Mouse (Mus musculus): ENCODE results near the gene Dnal4.
"Not testable (repeated sequence)": the region's sequence is repeated elsewhere in the genome, so short reads cannot be mapped to it uniquely, and the experiment has no call there.

Dnal4 gene

DNA sequence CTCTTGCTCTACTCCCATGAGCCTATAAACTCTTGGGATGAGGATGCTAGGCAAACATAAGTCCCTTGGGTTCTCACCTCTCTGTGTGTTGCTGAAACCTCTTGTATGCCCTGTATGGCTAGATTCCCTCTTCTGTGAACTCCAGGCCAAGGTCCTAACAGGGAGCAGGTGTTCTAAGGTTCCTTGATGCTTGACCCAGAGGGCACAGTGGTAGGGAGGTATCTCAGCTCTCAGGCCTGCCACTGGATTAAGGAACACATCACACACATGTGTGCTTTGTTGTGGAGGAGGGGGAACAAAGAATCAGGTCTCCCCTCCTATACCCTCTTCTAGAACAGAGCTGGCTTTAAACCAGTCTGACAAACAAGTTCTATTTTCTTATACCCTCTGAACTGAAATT is at the start of gene Dnal4:
Gene Dnal4 (minus strand): TSS at position 101 of the 400 bp plus-strand sequence.
- DNase-seq (ENCODE audit: low read depth, low spot score) = no peak

DNA sequence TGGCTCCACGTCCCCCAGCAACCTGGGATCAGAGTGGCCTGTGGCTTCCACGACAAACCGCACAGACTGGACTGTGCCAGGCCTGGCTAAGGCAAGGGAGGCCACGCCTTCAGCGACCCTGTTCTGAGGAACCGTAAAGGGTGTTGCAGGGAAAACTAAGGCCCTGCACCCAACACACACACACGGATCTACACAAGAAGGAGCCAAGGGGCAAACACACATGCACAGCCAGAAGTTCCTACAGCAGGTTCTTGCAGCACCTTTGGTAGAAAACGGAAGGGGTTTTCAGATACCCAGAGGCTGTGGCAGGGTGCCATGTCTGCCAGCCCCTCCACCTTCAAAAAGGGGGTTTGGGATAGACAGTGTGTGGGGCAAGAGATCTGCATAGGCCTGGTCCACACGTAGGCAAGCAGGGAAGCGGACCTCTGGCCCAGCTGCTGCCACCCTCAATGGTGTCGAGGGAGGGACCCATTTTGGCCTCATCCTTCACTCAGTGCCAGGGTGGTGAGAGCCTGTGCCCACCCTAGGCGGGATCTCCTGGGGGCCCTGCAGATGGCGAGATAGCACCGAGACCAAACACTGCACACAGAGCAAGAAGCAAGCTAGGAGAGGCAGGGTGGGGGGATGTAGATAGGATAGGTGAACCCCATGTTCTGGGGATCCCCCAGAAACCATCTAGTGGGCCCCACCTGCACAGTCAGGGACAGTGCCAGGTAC is 49.6 kb upstream of the Dnal4 start:
- no peak for DNase-seq (ENCODE audit: low read depth, low spot score)

DNA sequence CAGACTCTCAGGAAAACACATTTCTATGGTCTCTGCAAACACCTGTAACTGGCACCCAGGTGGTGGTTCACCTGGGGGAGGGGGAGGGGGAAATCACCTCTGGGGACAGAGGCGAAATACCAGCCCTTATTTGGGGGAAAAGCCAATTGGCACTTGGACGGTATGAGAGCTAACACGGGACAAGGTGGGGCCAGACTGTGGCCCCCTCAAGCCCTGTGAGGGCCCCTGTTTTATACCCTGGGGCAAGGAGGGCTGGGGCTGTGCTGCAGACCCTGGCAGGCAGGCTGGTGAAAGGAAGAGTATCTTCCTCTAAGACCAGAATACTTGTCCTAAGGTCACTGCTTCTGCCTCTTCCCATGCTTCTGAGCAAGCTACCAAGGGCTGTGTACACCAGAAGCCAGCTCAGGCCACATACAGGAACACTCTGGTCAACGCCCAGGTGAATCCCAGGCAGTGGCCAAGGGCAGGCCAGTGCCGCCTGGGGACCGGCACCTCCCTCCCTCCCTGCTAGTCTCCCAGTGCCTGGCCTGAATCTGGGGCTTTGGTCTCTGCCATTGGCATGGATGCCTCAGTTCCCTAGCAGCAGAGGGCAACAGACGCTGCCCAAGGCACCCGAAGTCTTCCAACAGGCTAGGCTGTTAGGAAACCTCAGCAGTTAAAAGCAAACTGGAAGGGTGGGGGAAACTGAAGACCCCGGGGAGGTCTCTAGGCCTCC is 48.7 kb upstream of the Dnal4 start:
- DNase-seq (ENCODE audit: low read depth, low spot score) = no peak

DNA sequence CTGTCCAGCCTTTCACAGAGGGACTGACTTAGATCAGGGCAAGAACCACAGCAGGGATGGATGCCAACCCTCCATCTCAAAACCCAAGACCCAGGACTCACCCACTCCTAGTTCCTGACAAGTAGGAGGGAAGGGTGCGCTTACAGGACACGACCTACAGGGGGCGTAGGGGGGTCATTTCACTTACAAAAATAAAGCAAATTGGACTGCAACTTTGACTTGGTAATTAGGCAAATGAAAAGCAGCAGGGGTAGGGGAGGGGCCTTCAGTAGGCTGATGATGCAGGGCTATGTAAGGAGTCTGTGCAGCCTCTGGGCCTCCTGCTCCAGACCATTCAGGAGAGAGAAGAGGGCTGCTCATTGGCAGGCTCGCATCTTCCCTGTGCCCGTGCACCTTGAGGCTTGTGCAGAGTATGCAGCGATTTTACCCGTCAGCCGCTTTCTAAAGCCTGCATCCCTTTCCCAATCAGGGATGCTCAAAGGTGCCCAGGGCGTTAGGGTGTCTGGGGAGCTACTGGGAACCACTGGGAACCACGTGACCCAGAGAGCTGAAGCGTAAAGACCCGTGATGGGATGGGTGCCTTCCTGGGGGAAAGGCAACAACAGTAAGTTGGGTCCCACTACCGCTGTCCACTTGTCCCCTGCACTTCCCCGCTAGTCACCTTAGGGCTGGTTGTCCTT is 47.6 kb upstream of the Dnal4 start:
- peak; percentile 94 for DNase-seq (ENCODE audit: low read depth, low spot score)

DNA sequence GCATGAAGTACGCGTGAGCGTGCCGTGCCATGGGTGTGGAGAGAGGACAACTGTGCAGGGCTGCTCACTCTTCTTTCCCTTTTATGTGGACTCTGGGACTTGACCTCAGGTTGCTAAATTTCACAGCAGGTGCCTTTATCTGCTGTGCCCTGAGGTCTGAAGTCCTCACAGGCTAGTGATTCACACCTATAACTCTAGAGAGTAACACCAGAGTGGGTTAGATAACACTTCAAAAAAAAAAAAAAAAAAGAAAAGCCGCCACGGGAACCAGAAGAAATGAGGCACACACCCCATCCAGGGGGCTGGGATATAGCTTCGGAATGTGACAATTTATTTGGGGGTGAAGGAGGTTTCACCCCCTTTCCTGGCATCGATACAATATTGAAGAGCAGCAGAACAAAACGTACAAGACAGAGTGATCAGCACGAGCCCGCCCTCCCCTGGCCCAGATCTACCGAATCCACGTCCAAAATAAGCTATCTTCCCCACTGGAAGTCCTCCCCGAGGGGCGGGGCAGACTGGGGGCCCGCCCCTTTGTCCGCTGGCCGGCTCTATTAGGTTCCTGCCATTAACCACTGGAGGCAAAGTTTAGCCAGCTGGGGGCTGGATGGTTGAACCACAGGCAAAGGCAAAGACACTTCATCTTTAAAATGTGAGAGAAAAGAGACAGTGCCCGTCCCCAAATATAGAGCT is 46.1 kb upstream of the Dnal4 start:
- peak; percentile 89 for DNase-seq (ENCODE audit: low read depth, low spot score)

DNA sequence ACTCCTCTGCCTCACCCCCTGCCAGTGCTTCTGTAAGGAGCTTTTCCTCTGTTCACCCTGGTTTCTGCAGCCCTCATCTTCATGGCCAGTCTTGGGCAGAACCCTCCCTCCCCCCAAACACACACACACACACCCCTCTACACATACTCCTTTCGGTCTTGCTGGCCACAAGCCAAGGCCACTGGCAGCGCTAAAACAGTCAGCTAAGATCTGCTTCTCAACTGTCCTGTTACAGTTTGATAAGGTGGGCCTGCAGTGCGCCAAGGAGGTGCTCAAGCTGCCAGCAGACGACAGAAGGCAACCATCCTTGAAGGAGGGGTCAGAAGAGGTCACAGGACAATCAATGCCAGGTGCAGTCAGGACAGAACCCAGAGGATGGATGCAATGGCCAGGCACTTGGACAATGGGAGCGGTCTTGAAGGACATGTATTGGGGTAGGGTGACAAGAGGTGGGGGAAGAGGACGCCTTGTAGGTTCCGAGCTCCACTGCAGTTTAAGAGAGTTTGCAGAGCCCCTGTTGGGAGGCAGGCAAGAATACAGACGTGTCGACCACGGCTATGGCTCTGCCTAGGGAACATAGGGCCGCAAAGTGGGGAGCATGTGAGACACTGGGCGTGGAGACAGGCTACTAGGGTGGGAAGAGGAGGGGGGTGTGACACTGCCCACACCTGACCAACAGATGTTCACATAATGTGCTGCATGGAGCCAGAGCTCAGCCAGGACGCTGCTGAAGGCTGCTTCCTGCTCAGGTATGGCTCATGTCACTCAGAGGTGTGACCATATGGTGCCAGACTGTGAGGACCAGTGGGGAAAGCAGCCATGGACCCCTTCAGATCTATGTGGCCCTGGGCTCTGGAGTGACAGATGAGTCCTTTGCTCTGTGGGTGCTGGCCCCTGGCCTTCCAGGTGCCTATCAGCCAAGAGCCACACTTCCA is 44.9 kb upstream of the Dnal4 start:
- no peak for DNase-seq (ENCODE audit: low read depth, low spot score)

DNA sequence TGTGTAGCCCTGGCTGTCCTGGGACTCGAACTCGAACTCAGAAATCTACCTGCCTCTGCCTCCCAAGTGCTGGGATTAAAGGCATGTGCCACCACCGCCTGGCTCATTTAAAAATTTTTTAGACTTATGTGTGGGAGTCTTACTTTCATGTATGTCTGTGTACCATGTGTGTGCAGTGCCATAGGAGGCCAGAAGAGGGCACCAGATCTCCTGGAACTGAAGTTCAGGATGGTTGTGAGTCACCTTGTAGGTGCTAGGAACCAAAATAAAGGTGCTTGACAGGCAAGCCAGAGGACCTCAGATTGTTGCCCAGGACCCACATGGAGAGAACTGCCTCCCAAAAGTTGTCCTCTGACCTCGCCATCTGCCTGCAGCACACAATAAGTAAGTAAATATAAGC is 40.7 kb upstream of the Dnal4 start:
- DNase-seq (ENCODE audit: low read depth, low spot score) = peak; percentile 79

DNA sequence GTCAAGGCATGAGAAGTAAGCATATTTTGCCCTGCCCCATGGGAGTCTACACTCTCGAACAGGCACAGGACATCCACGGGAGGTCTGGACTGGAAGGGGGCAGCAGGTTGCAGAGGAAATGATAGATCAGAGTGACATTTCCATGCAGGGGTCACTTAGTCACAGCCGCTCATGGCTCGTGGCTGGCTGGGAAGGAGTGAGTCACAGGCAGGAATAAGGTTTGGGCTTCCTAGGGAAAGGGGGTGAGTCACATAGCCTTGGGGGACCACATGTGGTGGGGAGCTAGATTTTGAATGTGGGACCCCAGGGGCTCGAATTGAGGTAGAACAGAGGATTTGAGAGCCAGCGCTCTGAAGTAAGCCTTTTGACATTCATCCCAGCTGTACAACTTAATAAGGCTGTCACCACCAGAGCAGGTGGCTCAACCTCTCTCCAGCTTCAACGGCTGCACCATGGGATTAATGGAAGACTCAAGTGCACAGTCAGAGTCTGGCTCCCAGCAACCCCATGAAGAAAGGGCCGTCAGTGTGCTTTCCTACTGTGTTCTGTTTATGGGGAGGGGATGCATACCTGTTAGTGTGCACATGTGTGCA is 36.1 kb upstream of the Dnal4 start:
- peak; percentile 28 for DNase-seq (ENCODE audit: low read depth, low spot score)

DNA sequence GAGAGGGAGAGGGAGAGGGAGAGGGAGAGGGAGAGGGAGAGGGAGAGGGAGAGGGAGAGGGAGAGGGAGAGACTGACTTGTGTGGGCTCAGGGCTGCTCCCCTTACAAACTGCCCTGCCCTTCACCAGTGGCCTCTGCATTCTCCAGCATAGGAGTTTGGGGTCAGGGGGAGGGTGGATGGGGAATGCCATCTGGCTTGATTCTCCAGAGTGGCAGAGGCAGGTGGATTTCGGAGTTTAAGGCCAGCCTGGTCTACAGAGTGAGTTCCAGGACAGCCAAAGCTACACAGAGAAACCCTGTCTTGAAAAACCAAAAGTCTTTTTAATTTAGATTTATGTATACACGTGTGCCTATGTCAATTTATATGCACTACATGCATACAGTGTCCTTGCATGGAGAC is 35.2 kb upstream of the Dnal4 start:
- DNase-seq (ENCODE audit: low read depth, low spot score) = not testable (repeated sequence)

DNA sequence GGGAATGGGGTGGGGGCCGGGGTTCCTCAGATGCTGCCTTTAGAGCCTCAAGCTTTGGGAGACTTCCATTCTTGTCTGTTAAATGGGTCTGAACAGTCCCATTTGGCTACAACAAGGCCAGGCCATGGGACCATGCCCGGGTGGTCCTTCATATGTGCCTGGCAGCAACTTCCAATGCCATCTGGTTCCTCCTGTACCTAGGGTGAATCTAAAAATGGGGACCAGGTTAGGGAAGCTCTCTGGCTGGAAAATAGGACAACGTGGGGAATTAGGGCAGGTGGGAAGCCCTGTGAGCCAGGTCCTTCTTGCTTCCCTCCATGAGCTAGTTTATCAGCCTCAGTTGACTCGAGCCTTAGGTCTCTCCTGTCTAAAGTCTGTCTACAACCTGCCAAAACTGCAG is 33.3 kb upstream of the Dnal4 start:
- DNase-seq (ENCODE audit: low read depth, low spot score) = no peak

DNA sequence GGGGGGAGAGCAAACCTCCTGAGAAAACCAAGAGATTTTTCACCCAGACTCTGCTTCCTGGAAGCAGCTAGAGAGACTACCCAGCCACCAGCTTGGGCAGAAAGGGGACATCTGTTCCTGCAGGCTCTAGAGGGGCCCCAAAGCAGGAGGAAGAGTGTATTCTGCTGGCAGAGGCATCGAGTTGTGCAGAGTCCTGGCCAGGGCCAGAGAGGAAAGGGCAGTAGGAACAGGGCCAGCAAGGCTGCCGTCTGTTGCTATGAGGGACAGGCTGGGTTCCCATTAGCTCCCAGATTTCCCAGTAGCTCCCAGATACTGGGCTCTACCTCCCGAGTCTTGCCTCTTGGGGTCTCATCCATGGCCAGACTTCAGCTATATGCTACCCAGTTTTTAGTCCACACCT is 32.4 kb upstream of the Dnal4 start:
- no peak for DNase-seq (ENCODE audit: low read depth, low spot score)

DNA sequence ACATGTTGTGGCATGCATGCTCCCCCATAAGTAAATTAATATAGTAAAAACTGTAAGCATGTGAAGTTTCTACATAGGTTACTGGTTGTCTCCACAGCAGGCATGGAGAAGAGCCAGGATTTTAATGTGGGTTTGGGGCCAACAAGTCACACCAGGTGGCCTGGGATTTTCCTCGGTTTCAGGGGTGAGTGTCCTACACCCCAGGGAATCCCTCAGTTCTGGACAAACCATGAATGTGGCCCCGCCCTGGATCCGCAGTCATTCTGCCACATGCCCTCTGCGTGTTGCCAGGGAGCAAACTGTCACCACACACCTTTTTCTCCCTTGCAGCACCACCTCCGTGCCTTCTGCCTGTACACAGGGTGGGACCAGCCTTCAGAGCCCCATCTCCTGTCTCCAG is 31.0 kb upstream of the Dnal4 start:
- DNase-seq (ENCODE audit: low read depth, low spot score) = no peak

DNA sequence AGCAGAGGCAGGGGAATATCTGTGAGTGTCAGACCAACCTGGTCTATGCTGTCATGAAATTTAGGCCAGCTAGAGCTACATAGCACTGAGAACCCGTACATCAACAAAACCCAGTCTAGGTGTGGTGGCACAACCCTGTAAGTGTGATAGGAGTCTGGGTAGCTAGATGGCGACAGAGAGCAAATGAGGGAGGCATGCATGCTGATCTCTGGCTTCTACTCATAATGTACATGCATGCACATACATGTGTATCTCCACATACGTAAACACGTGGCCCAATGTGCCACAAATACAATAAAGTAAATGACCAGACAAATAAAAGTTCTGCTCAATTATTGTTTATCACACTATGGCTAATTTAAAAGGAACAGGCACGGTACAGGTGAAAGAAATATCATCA is 30.5 kb upstream of the Dnal4 start:
- peak; percentile 83 for DNase-seq (ENCODE audit: low read depth, low spot score)

DNA sequence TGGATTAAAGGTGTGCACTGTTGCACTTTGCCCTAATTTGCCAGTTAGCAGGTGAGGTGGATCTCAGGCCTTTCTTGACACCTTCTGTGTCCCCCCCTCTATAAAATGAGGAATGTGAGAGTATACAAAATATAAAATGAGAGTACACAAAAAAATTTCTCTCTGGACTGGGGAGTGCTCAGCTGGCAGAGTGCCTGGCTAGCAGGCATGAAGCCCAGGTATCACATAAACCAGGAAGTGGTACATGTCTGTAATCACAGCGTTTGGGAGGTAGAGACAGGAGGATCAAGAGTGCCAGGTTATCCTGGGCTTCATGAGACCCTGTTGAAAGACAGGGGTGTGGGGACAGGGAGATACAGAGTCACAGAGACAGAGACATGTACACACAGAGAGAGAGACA is 29.4 kb upstream of the Dnal4 start:
- DNase-seq (ENCODE audit: low read depth, low spot score) = no peak

DNA sequence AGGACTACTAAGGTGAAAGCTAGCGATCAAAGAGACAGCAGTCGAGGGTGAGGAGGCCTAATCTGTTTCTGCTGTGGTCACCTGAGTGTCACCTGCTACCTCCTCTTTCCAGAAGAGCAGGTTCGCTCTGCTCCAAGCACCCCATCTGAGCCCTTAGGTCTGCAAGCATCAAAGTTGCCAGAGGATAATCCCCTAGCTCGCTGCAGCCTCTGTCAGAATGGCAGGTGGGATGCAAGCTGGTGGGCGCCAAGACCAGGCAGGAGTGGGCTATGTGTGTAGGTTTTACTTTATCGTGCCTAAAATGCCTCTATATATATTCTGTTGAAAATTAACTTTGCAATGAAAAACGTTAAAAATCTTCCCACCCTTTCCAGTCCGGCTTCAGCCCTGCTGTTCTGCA is 27.6 kb upstream of the Dnal4 start:
- no peak for DNase-seq (ENCODE audit: low read depth, low spot score)

DNA sequence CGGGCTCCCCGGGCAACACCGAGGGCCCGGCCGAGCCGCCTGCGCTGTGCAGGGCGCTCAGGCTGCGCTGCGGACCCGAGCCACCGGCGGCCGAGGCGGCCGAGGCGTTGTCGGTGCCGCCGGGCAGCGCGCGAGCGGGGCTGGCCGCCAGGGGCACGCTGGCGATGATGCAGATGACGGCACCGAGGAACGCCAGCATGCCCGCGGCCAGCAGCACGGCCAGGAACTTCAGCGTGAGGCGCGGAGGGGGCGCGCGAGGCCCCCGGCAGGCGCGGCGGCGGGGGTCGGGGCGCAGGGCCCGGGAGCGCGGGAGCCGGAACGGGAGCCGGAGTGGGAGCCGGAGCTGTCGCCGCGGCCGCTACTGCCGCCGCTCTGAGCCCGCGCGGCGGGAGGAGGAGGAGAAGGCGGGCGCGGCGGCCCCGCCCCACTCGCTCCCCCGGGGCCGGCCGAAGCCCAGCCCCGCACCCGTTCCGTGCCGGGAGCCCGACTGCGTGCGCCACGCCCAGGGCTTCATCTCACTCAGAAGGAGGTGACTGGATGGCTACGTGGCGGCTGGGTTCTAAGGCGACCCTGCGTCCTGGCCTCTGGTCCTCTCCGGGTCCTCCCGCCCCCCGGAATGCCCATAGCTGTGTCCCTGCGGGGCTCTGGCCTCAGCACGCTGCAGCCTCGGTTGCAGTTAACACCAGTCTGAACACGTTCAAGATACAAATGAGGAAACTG is 26.9 kb upstream of the Dnal4 start, which contains the start of gene Nptxr:
Gene Nptxr (minus strand): TSS at position 415 of the 720 bp plus-strand sequence.
- peak; percentile 54 for DNase-seq (ENCODE audit: low read depth, low spot score)

DNA sequence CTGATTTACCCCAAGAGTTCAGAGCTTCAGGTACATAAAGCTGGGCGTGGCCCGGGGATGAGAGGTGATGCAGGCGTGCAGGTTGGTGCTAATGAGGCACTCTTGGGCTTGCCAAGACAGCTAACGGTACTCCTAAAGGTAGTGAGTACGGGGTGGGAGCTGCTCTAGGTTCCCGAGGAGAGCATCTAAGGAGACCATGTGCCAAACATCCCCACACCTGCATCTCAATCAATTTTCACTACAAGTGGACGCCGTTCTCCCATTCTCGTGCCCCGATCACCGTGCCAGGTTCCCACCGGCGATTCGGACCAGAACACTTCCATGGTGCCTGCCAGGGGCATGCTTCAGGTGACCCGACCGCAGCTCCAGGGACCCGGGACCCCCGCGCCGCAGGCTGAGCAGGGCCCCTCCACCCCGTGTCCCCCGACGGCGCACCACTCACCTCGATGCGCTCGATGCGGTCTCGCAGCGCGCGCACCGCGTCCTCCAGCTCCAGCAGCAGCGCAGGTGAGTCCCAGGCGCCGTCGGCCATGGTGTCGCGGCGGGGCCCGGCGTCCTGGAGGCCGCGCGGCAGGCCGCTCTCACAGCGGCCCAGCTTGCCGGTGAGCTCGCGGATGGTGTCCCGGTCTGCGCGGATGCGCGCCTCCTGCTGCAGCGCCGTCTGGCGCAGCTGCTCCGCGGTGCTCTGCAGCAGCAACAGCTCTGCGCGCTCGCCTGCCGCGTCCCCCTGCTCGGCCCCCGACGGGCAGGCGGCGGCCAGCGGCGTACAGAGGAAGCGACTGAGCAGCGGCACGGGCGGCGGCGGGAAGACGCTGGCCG is 26.1 kb upstream of the Dnal4 start:
- peak; percentile 37 for DNase-seq (ENCODE audit: low read depth, low spot score)

DNA sequence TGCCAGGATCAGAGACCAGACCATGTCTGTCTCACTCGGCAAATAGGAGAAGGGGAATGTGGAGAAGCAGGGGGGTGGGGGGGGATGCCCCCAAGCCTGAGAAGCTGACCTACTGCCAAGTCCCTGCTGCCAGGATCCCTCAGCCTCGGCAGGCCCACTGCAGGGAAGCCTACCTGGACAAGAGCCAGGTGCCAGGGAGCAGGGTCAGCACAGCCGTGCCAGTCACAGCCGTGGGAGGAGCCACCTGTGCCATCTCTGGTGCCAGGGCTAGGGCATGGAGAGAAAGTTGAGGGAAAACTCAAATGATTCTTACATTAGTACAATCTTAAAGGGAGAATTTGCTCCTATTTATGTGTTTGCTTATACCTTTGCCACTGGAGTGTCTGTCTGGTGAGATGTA is 24.7 kb upstream of the Dnal4 start:
- no peak for DNase-seq (ENCODE audit: low read depth, low spot score)

DNA sequence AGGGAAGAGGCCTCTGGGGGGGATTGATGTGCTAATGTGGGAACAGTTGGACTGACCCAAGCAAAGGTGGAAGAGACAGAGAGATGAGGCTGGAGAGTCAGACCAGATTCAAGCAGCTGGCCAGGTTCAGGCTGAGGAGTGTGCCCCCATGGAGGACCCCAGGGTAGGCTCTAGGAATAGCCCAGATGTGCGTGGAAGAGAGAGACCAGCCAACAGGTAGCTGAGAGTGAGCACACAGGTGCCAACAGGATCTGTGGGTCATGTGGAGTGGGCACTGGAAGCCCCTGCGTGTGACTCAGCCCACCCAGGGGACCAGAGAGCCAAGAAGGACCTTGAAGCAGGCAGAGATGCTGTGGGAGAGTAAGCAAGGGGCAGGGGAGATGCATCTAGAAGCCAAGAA is 24.0 kb upstream of the Dnal4 start:
- DNase-seq (ENCODE audit: low read depth, low spot score) = no peak
